Mouse (Mus musculus): ENCODE measurements around the gene Kdm1a.

DNA sequence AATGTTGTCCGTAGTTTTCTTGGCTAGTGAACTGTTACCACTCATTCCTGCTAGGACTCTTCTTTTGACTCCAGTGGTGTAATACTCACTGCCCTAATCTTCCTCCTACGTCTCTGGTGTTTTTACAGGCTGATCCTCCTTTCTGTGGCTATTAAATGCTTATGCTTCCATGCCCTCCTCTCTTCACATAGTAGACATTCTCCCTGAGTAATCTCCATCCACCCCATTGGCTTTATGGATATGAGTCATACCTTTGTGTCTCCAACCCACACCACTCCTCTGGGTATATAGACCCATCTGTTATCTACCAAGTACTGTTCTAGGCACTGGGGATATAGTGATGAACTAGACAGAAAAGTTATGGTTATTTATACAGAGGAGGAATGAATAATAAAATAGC is 84.4 kb downstream of the Kdm1a start:
- TF ChIP-seq GATA1 (IDR thresholded peaks at IDR 0.05; ENCODE audit: borderline replicate concordance, low read length) (no peak), FLI1 (IDR thresholded peaks at IDR 0.05; ENCODE audit: low read length) (no peak)
